Mouse (Mus musculus): ENCODE results near the gene Ifitm3. TPM values are rescaled to one million over a fixed set of nuclear protein-coding genes. Genes with fewer than 3 reads are reported as not detected.

The Ifitm3 gene
- total and polyA plus RNA-seq, 3 experiments: 0.25 TPM; not detected in 2

DNA sequence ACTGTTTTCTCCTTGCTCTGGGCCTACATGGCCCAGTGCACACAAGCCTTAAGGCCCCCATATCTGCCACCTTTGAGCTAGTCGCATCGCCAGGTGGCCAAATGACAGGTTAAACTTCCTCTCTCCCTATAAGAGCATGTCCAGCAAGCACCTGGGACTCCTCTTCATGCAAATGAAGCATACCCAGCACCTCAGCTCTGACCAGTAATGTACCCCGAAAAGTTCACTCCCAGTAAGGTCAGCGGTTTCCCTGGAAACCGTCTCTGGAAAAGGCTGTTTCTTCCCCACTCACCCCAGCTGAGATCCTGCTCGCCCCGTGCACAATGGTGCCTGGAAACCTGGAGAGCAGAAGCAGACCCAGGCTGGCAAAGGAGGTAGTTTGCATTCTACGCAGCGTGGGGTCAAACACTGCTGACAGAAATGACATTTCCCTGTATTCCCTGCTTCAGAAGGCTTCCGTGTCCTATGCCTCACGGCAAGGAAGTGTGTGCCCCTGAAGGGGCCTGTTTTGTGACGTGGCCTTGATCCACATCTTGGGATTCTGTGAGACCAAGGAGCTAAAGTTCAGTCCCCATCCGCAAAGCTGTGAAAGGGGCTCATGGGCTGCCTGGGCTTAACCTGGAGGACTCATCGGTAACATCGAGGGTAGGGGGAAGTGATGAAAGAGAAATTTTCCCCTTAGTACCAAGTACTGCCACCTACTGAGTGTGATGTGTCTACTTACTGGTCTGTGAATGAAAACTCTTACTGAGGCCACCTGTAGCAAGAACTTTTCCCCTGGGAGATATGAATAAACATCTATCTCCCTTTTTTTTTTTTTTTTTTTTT is 9.5 kb downstream of the Ifitm3 start:
- no peaks in the 10 kb centered on the region for H3K79me2 ChIP-seq (replicated peaks; ENCODE audit: control insufficient read depth, extremely low read depth, insufficient read depth, poor library complexity, severe bottlenecking)
- no peak overlapping the region for H3K27ac ChIP-seq (ENCODE audit: insufficient read depth, low read depth)
- peak; percentile 38 for DNase-seq (ENCODE audit: extremely low read depth)
- H3K4me3 ChIP-seq (replicated peaks in 1 of 3; ENCODE audit: low read depth in 2 of 3, low read length in 2 of 3, poor library complexity in 1 of 3): no peak overlapping the region
- TF ChIP-seq UBTF (IDR thresholded peaks at IDR 0.05; ENCODE audit: low read depth, low read length): no peak
- TF ChIP-seq GABPA (IDR thresholded peaks at IDR 0.05; ENCODE audit: insufficient replicate concordance, low read depth, low read length): no peak
- TF ChIP-seq ELF1 (IDR thresholded peaks at IDR 0.05; ENCODE audit: low read depth, low read length): no peak
- no peak for TF ChIP-seq CHD2 (IDR thresholded peaks at IDR 0.05; ENCODE audit: low read length)
- no peak for TF ChIP-seq JUN (IDR thresholded peaks at IDR 0.05; ENCODE audit: insufficient read depth, low read depth, low read length)
- no peak for TF ChIP-seq MAZ (IDR thresholded peaks at IDR 0.05; ENCODE audit: low read depth, low read length)
- TF ChIP-seq ZKSCAN1 (IDR thresholded peaks at IDR 0.05; ENCODE audit: borderline replicate concordance, low read depth, low read length): no peak
- TF ChIP-seq ZNF384 (IDR thresholded peaks at IDR 0.05; ENCODE audit: low read depth, low read length): peak; percentile 85
- TF ChIP-seq POLR2AphosphoS2 (IDR thresholded peaks at IDR 0.05; ENCODE audit: low read depth, low read length): no peak
- no peak for TF ChIP-seq SIN3A (IDR thresholded peaks at IDR 0.05; ENCODE audit: low read length)
- TF ChIP-seq MEF2A (IDR thresholded peaks at IDR 0.05; ENCODE audit: borderline replicate concordance, low read depth, low read length): no peak
- TF ChIP-seq RCOR1 (conservative IDR thresholded peaks at IDR 0.05; ENCODE audit: low read depth, low read length): no peak
- no peak for TF ChIP-seq PAX5 (IDR thresholded peaks at IDR 0.05; ENCODE audit: low read length)
- TF ChIP-seq USF1 (IDR thresholded peaks at IDR 0.05; ENCODE audit: low read depth, low read length): no peak
- no peak for TF ChIP-seq MYC (IDR thresholded peaks at IDR 0.05; ENCODE audit: low read depth, low read length)
- peak; percentile 35 for TF ChIP-seq SMC3 (IDR thresholded peaks at IDR 0.05; ENCODE audit: low read depth, low read length)
- no peak for TF ChIP-seq EP300 (IDR thresholded peaks at IDR 0.05; ENCODE audit: low read length)
- TF ChIP-seq KAT2A (IDR thresholded peaks at IDR 0.05; ENCODE audit: insufficient replicate concordance, low read length): no peak
- no peak for TF ChIP-seq TBP (conservative IDR thresholded peaks at IDR 0.05; ENCODE audit: low read depth, low read length)
- TF ChIP-seq NELFE (IDR thresholded peaks at IDR 0.05; ENCODE audit: low read depth, low read length): no peak
- TF ChIP-seq IRF4 (IDR thresholded peaks at IDR 0.05; ENCODE audit: low read depth, low read length): no peak
- no peak for TF ChIP-seq MXI1 (IDR thresholded peaks at IDR 0.05; ENCODE audit: low read depth, low read length)
- peak in 1 of 2 experiments; percentile 55; a peak in 2 of 4 replicates for TF ChIP-seq CTCF (conservative IDR thresholded peaks at IDR 0.05 in 1 of 2, IDR thresholded peaks at IDR 0.05 in 1 of 2; ENCODE audit: low read depth in 2 of 2, low read length in 2 of 2)
- TF ChIP-seq BHLHE40 (IDR thresholded peaks at IDR 0.05; ENCODE audit: low read depth, low read length): no peak
- TF ChIP-seq ZC3H11A (IDR thresholded peaks at IDR 0.05; ENCODE audit: low read depth, low read length): no peak
- TF ChIP-seq USF2 (conservative IDR thresholded peaks at IDR 0.05; ENCODE audit: low read depth, low read length): no peak
- no peak for TF ChIP-seq JUND (conservative IDR thresholded peaks at IDR 0.05; ENCODE audit: low read depth, low read length)
- TF ChIP-seq HCFC1 (IDR thresholded peaks at IDR 0.05; ENCODE audit: low read depth, low read length): no peak; the same call in 1 of the 2 replicates
- no peak for TF ChIP-seq CHD1 (IDR thresholded peaks at IDR 0.05; ENCODE audit: low read depth, low read length)
- no peak for TF ChIP-seq NRF1 (IDR thresholded peaks at IDR 0.05; ENCODE audit: low read depth, low read length)
- no peak for TF ChIP-seq E2F4 (IDR thresholded peaks at IDR 0.05; ENCODE audit: insufficient replicate concordance, low read depth, low read length)
- TF ChIP-seq ETS1 (conservative IDR thresholded peaks at IDR 0.05; ENCODE audit: low read depth, low read length): no peak
- TF ChIP-seq ZMIZ1 (IDR thresholded peaks at IDR 0.05; ENCODE audit: low read depth, low read length): peak; percentile 58; the same call in 1 of the 2 replicates
- peak; percentile 37; the same call in 1 of the 2 replicates for TF ChIP-seq POLR2A (IDR thresholded peaks at IDR 0.05; ENCODE audit: low read depth, low read length)
- no peak for TF ChIP-seq TCF12 (IDR thresholded peaks at IDR 0.05; ENCODE audit: low read depth, low read length)
- no peak for TF ChIP-seq MAX (IDR thresholded peaks at IDR 0.05; ENCODE audit: low read length)
- TF ChIP-seq MAFK (IDR thresholded peaks at IDR 0.05; ENCODE audit: insufficient replicate concordance, low read length): no peak
- TF ChIP-seq RAD21 (IDR thresholded peaks at IDR 0.05; ENCODE audit: low read depth, low read length): peak; percentile 10
- H3K27me3 ChIP-seq (replicated peaks): no peaks in the 10 kb centered on the region
- H3K9ac ChIP-seq (ENCODE audit: insufficient read depth, low read depth): no peak overlapping the region
- dilution Hi-C loops (cut with MboI; ENCODE audit: extremely low pct_ligation_motif_present, extremely low pct_unique_long_range_greater_than_20kb, low sequenced_read_pairs): no loop called here
- H3K36me3 ChIP-seq (replicated peaks in 1 of 2; ENCODE audit: control insufficient read depth in 1 of 2, insufficient read depth in 1 of 2, low read length in 1 of 2): no peaks in the 10 kb centered on the region
- no peak overlapping the region for H3K4me2 ChIP-seq (ENCODE audit: insufficient read depth, low read depth, poor library complexity, severe bottlenecking)
- peaks cover 2% of the 10 kb centered on the region for H3K9me3 ChIP-seq (replicated peaks; ENCODE audit: low read length)
- H3K4me1 ChIP-seq (ENCODE audit: control insufficient read depth in 1 of 2, insufficient read depth in 2 of 2): peaks cover 16 to 32% of the 10 kb centered on the region in 2 experiments
- in situ Hi-C loops (cut with MboI; ENCODE audit: low pct_ligation_motif_present, low pct_unique_long_range_greater_than_20kb, low sequenced_read_pairs): no loop called here
